Mouse (Mus musculus) monocyte, adult 5-6 weeks (primary cell): Measurements from ENCODE around the gene Bmper. TPM values are rescaled to one million over a fixed set of nuclear protein-coding genes. Genes with fewer than 3 reads are reported as not detected.

Experiments used
- ATAC-seq: fragments of 153-309, 156-312 bp; replicated peaks from 2 replicates; pipeline ENCODE4 v1.8.0; 2017; ENCODE audit warnings: mild to moderate bottlenecking; ENCODE audit not compliant: low TSS enrichment, insufficient number of reproducible peaks, severe bottlenecking, poor library complexity, low FRiP score
- total RNA-seq: library from RNA; stranded (forward); fragments of 200-1000, 200-491, 200-594 nt; gene quantifications from 3 replicates; pipeline ENCODE4 v1.2.3, GENCODE M21; 2017

Gene Bmper
- total RNA-seq, 1 experiment from 2014 or later, result not detected

DNA sequence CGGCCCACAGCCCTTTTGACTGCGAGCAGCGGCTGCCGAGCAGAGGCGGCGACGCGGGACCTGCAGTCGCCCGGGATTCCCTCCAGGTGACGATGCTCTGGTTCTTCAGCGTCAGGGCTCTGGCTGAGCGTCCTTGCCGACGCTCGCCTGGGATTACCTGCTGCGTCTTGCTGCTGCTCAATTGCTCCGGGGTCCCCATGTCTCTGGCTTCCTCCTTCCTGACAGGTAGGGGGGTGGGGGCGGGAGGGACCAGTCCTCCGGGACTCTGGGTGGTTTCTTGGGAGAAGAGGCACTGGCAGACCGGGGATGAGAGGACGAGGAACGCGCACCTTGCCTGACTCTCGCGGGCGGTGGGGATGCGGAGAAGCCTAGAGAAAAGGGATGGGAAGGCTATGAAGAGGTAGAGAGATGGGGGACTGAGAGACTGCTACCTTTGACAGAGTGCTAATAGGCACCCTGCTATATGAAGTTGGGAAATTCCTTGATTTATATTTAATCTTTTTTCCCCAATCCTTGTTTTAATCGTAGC is 737 bp downstream of the Bmper start:
- no peak for ATAC-seq

GRCm38 (mm10) chr9:23233464-23234121 is 10.7 kb downstream of the Bmper start:
- no peak for ATAC-seq

- no peak for ATAC-seq
Observed at GRCm38 (mm10) chr9:23235368-23236002, 12.6 kb downstream of the Bmper start.

GRCm38 (mm10) chr9:23236635-23237279 is 13.9 kb downstream of the Bmper start:
- ATAC-seq, result no peak

- ATAC-seq, result no peak
Observed at GRCm38 (mm10) chr9:23239011-23239410, 16.1 kb downstream of the Bmper start.

GRCm38 (mm10) chr9:23242911-23243310 is 20.0 kb downstream of the Bmper start:
- ATAC-seq, result no peak

- no peak for ATAC-seq
Observed at GRCm38 (mm10) chr9:23243869-23244268, 21.0 kb downstream of the Bmper start.

- no peak for ATAC-seq
Observed at GRCm38 (mm10) chr9:23246389-23246788, 23.5 kb downstream of the Bmper start.

GRCm38 (mm10) chr9:23250026-23250425 is 27.1 kb downstream of the Bmper start:
- no peak for ATAC-seq

DNA sequence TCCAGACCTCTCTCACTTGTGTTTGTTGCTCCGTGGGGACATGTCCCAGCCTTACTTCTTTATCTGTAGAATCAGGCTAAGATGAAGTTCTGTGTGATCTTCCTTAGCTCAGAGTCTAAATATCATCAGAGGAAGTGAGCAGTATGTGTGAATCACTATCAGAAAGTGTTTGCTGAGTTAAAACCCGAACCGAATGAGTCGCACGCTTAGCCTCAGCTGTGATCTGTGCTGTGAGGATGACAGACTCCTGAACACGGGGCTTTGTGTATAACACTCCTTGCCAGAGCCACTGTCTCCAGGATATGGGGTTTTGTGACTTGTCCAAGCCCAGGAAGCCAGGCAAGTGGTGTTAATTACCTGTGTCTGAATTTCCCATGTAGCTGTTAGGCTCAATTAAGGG is 28.1 kb downstream of the Bmper start:
- no peak for ATAC-seq

DNA sequence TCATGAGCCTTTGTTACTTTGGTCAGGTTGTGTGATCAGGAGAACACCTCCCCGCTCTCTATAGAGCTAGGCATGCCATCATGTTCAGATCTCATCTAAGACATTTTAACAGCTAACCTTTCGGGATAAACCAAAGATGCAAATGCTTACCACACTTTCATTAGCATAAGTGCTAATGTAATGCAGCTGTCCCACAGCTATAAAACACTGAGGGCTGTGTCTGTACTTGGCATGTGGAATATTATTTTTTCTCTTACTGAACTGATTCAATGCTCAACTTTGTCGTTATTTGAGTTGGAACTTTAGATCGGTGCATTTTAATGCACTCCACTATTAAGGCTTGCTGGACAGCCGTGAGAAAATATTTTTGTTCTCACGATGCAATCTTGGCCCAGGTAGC is 30.7 kb downstream of the Bmper start:
- no peak for ATAC-seq

GRCm38 (mm10) chr9:23254237-23255214 is 31.6 kb downstream of the Bmper start:
- no peak for ATAC-seq

DNA sequence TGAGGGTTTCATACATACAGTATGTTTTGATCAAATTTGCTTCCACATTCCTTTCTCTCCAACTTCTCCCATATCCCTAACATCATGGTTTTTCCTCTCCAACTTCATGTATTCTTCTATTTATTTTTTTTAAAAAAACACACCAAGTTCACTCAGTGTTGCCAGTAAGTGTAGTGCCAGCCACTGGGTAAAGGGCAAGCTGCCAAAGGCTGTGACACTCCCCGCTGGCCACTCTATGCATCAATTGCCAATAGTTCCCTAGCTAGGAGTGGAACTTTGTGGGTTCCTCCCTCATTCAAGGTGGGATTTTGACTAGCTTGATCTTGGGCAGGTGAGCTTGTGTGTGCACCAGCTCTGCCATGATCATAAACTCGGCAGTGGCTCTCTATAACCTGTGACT is 33.0 kb downstream of the Bmper start:
- ATAC-seq, result no peak

DNA sequence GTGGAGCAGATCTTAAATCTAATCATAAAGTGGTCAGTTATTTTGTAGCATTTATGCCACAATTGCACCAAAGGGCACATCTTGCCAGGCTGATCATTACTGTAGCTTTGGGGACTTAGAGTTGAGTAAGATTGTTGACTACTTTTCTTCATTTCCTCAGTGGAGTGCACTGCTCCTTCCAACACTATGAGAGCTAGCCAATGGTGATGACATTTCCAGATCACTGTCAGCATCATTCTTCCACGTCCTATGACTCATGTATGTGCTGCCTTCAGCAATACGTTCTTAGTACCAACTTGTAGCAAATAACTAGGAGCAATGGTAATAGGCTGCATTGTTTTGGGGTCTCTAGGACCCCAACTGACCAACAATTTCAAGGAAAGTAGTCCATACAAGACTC is 33.7 kb downstream of the Bmper start:
- ATAC-seq, result no peak

GRCm38 (mm10) chr9:23261834-23262233 is 39.0 kb downstream of the Bmper start:
- ATAC-seq, result no peak

- ATAC-seq, result no peak
Observed at GRCm38 (mm10) chr9:23262851-23263250, 40.0 kb downstream of the Bmper start.

- no peak for ATAC-seq
Observed at GRCm38 (mm10) chr9:23264471-23264870, 41.6 kb downstream of the Bmper start.

DNA sequence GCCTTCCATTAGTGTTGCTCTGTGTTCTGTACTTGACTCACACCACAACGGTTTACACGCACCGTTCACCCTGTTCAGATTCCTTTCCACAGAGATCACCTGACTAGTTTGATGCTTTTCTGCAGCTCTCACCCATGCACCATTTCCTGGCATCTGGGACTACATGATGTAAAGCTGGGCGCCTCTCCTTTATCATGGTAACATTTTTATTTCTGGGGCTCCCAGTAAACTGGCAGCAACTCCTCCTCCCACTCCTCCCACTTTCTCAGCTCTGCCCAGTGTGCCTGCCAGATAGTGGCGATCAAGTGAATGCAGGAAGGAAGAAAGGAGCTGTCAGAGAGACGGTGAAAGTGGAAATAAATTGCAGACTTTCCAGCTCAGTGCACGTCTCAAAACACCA is 45.7 kb downstream of the Bmper start:
- no peak for ATAC-seq

DNA sequence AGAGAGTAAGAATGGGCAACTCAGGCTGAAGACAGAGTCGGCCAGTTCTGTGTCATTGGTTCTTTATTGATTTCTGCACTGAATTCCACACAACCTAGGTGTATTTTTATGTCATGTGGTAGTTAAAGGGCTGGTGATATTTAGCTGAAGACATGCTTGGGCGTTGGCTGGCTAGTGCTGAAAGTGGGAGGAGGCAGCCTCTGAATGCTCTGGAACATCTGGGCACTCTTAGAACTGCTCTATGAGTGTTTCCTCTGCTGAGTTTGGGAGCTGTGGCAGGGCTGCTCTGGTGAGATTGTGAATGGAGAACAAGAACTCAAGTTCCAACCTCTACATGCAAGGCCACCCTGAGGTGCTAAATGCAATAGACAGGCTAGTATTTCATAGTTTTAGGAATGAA is 46.2 kb downstream of the Bmper start:
- ATAC-seq, result no peak
